Mouse (Mus musculus) layer of hippocampus, adult 18-20 months (tissue): ENCODE measurements around the gene Six3. TPM values are rescaled to one million over a fixed set of nuclear protein-coding genes. Genes with fewer than 3 reads are reported as not detected.

ENCODE experiments used
- DNase-seq, 2 experiments: peaks; one replicate each; pipeline ENCODE4 v3.0.0; 2022; ENCODE audit warnings: low spot score in 2 of 2
- total RNA-seq, 2 experiments: library from RNA; stranded (reverse); gene quantifications; 2 replicates each; pipeline ENCODE4 v1.2.3; 2021

Six3 gene
- total RNA-seq, 2 experiments from 2014 or later: 0.28 to 0.30 TPM

DNA sequence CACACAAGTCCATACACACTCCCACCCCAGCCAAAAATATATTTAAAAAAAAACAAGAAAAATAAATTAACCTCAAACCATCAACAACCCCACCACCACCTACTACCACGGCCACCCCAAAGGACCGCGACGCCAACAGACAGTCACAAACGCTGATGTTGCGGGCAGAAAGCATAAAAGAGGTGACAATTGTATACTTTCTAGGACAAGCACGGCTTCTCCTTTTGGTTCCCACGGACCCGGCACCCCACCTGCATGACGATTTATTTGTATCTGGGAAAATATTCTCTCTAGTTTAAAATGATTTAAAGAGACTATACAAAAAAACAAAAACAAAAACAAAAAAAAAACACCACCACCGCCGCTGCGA, 10.6 kb downstream of the Six3 start:
- no peak for DNase-seq

DNA sequence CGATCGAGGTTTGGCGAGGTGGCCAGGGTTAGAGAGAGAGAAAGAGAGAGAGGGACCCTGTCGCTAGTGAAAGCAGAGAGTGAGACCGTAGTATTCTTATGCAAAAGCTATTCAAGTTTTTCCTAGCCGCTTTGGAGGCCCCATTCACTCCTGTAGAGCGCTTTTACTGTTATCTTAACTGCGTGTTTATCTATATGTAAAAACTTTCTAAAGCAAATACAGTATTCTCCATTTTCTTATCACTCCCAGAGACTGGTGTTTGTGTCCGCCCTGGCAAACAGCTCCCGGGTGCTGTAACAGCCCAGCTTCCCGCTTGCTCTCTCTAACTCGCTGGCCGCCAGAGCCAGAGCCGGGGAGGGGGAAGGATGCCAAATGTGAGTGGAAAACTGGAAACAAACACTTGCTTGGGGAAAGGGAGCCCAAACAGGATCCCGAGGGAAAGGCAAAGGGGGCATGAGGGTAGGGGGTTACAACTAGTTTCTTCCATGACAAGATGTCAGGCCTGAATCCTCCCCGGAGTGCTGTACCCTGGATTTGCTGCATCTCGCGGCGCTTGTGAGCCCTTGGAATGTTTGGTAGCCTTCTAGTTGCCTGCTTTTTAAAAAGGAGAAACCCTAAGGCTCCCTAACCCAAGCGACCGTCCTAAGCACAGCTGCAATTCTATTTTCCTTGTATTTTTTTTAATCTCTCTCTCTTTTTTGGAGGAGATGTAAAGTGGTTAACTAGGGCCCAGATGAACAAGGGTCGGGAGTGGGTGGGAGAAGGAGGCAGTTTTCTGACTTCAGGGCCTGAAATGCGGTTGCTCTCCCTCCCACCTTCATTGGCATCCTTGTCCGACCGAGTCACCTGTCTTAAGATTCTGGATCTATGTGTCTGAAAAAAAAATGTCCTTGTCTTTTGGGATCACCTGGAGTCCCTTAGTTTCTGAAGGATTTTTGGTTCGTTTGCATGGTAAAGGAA, 11.9 kb downstream of the Six3 start:
- no peak for DNase-seq

DNA sequence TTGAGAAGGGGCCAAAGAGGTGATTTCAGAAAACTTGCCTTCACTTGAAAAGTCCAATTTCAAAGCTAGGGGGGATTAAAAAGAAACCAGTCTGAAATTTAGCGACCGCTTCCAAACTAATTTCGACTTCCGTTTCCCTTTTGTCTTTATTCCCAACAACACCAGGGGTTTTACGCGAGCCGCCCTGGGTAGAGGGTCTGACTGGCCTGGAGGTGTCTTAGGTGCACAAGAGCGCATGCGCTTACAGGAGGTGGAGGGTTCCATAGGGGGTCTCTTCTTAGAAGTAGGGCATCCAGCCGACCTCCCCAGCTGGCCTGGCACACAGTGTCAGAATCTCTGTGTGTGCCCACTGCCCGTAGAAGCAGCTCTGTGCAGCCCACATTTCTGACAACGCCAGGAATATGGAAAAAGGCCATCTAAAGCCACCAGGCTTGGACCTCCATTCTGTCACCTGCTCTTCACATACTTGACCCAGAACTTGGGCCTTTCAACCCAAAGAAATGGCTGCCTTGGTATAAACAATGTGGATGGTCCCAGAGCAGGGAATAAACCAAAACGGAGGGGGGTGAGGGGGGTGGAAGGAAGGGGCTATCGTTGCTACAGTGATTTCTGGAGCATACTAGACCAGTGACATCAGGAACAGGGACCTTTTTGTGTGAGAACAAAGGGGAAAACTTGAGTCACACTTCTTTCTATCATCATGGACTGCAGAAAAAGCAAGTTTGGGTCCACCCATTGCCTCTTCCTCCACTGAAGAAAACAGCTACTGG, 12.9 kb downstream of the Six3 start:
- DNase-seq: no peak

DNA sequence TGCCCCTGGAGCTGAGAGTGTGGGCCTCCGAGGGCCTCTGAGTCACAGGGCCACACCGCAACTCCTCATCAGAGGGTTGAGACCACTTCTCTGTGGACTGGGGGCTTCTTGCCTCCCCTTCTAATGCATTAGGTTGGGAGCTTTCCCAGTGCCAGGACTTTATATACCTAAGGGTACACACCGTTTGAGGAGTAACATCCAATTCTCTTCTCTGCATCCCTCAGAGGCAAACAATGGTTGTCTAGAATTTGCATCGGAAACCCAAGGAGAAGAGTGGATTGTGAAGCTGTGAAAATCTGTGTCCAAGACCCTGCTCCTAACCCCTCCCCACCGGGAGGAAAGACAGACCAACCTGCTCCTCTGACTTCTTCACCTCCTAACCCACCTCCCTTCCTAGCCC, 14.3 kb downstream of the Six3 start:
- no peak for DNase-seq

DNA sequence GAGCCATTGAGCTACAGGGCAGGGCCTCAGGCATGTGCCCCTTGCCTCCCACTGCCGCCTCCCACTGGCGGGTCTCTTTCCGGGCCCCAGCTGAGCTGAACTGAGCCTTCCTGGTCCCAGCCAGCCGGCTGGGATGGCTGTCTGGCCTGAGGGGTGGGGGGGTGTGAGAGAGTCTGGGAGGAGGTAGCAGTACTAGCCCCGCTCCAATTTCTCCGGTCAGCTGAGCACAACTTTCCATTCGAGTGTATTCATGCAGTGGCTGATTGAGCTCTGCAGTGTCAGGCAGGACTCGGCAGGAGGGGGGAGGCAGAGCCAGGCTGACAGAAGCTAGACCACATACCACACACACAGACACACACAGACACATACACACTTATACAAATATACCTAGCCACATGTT, 15.4 kb downstream of the Six3 start:
- no peak for DNase-seq

DNA sequence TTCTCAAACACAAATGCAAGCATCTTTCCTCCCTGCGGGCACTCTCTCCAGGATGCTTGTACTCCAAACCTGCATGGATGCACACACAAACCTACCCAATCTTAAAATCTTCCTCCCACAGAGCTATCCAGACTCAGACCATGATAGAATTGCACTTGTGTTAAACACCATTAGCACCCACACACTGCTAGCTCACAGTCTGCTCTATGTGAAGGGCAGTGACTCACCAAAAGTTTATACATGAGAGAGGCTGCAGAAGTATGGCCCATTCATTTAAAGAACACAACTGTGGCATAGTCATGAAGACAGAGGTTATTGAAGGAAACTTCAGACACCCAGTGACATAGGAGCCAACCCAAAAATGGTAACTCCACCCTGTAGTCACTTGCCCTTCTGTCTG, 16.0 kb downstream of the Six3 start:
- DNase-seq: no peak

DNA sequence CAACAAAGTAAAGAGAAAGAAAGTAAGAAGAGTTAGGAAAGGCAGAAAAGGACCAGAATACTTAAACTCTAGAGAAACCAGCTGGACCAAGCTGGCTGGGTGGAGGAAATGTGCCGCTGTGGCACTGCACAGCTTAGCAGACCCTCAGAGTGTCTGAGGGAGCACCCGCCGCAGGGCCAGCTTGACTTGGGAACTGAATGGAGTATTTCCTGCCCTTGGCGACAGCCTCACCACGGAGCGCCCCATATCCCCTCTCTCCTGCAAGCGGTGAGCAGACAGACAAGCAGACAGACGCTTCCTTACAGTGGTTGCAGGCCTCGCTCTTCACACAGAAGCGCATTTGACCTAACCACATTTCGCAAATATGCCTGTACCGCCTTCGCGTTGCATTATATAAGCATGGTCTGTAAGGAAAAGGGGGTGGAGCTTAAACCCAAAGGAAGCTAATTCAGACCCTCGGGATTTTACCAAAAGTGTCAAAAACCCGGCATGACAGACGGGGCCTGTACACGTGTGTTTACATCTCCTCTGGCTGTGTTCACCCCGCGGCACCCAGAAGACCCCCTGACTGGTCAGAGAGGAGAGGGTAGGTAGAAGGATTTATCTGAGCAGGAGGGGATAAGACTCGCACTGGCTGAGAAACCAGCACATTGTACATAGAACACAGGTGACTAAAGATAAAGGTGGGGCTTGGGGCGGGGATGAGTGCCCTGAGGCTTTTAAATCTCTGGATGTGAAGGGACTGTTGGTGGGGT, 17.1 kb downstream of the Six3 start:
- DNase-seq: no peak

DNA sequence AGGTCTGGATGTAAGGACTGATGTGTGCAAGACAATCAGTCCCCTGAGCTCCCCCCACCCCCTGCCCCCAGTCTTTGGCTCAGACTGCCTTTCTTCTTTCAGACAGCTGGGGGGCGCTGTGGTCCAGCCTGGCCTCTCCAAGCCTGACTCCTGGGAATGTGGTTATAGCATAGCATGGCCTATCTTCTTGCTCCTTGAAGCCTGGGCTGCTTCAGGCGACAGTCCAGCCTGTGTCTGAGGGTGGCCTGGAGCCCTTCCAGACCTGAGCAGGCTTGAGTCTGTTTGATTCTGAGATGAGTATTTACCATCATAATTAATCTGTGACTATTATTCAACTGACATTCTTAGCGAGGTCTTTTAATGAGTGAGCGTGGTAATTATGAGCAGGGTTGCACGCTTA, 17.7 kb downstream of the Six3 start:
- DNase-seq: no peak

DNA sequence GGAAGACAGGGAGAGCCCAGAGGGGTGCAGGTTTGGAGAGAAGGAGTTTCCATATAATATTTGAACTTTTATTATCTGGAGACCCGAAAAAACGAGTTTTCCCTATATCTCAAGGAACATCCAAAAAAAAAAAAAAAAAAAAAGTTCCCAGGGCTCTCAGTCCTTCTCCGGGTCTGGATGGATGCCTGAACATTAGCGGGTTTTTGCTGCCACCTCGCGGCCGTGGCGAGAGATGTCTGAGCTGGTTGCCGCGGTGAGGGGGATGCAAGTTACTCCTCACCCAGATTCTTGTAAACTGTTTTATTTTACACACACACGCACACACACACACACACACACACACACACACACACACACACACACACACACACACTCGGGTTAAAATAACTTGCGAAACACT, 20.2 kb downstream of the Six3 start:
- DNase-seq: peak; percentile 61 to 79

DNA sequence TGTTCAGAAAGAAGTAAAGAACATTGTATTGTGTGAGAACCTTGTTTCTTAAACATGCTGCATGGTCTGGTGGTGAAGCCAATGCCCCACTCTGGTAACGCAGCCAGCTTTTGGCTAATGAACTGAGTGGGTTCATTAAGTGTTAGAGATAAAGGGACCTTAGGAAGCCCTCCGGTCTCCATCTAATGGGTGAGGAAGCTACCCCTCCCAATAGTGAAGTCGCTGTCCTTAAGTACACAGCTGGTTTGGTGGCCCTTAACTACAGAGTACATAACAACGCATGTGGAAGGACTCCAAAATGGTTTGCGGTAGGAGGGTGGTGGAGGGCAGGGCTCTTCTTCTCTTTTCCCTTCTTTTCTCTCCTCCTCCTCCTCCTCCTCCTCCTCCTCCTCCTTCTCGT, 24.5 kb downstream of the Six3 start:
- no peak for DNase-seq

DNA sequence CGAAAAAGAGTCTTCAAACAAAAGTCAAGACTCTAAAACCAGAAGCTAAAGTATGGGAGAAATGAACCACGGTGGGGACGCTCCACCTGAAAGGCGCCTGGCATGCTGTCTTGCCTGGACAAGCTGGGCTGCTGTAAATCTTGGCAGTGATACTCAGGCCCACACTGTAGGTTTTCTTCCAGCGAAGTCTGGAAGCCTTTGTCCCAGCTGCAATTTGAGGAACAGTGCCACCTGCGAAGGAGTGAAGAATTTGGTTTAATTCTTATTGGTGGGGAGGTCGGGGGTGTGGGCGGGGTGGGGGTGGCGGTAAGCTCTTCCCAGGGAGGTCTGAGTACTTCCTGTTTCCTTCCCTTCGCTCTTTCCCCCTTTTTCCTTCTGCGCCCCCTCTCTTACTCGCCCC, 31.9 kb downstream of the Six3 start:
- no peak for DNase-seq

DNA sequence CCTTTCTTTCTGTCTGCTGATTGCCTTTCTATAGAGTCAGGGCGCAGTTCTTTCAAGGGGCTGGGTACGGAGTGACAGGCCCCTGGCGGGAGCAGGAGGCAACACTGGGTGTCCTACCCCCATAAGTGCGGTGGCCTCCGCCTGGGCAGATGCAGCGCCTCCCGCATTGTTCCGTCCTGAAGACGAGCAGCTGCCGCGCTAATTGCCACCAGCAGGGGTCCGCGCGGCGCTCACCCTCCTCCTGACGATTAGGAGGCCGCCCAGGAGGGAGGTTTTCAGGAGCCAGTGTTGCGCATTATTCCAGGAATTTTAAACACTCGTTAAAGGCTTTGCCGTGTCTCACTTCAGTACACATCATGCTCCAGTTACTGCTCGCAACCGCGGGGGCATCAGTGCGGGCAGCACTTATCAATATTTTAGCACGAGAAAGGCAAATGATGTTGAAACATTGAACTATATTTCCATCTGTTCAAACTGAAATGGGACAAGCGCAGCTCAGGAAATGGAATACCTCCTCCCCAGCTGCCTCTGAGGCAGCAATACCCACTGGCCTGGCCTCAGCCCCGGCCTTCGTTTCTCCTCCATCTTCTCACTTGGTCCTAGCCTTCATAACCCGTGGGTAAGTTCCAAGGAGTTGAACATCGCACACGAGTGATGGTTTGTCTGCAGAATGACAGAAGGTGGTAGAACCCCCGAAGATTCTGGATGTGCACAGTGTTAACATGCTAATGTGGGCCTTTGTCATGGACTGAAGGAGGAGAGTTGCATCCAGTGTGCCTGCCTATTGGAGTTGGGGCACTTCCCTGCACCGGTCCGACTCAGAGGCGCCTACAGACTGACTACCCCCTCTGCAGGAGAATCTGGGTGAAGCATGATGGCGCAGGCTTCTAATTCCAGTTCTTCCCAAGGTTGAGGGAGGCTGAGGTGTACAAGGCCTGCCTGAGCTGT, 32.6 kb downstream of the Six3 start:
- peak in 1 of 2 experiments; percentile 18 for DNase-seq

DNA sequence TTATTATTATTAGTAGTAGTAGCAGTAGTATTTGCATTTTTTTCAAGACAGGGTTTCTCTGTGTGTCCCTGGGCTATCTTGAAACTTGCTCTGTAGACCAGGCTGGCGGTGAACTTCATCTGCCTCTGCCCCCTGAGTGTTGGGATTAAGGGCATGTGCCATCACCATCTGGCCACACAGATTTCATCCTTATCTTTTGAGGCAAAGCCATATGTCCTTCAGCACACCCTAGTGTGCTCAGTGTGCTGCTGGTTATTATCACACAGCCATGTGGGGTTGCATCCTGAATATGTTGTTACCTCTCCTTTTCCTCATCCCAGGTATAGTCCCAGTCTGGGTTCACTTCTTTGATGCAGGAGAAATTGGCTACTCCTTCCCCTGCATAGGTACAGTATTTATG, 46.6 kb downstream of the Six3 start:
- DNase-seq: no peak

DNA sequence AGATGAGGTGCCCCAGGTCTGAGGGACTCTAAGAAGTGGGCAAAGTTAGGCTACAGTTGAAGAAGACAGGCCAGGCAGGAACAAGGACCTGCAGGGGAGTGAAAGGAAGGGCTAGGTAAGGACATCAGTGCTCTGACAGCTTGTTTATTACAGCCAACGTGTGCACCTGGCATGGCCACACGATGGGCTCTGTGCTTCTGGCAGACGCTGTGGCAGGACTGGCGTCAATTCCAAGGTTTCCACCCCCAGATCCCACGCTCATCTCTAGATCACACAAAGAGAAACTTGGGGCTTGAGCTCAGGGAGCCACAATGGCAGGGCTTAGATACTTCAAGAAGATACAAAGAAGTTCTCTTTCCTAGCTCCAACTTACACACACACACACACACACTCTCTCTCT, 48.1 kb downstream of the Six3 start:
- no peak for DNase-seq

DNA sequence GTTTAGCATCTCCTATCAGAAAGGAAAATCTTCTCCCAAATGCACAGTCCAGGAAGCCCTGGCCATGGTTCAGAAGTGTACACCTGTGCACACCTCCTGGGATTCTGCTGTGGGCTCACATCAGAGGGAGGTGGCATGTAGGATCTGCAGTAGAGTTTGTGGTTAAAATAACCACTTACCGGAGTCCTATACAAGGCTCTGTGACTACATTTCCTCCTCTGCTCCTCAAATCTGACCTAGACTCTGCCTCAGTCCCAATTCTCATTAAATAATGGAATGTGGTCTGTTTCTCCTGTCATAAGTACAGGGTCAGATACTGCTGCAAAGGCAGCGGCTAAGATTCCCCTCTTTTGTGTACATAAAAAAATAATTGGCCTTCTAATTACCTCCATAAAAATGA, 50.8 kb downstream of the Six3 start:
- no peak for DNase-seq

DNA sequence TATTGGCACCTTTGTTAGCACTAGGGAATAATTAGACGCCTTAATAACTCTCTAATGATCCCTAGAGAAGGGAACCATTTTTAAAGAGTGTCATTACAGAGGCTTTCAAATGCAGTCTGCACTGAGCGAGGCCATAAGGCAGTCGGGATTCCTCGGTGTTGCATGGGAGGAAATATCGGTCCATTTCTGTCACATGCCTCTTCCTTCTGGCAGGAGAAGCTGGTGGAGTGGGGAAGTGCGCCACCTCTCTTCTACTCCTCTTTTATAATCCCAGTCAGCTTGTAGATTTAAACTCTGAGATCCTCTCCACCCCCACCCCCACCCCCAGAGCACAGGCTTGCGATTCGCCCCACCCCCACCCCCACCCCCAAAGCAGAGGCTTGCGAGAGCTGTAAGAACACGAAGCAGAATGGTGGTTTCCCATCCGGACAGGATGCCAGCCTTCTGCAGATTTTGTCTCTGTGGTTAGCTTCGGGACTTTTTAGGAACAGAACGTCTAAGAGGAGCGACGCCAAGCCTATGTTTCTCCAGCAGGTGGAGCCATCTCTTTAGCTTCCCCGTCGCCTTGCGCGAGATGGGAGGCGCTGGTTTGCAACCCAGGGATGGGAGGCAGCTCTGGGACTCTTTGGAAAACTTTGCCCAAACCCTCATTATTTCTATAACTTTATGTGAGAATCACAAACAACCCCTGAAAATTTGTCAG, 51.4 kb downstream of the Six3 start:
- DNase-seq: peak; percentile 64 to 86
